Mouse (Mus musculus) NIH3T3 (cell line): Measurements from ENCODE around the gene Gm43951.

Experiments used
- DNase-seq: peaks from one replicate; pipeline ENCODE4 v3.0.0-alpha.2; 2012; ENCODE audit warnings: low read depth

Gm43951 gene

DNA sequence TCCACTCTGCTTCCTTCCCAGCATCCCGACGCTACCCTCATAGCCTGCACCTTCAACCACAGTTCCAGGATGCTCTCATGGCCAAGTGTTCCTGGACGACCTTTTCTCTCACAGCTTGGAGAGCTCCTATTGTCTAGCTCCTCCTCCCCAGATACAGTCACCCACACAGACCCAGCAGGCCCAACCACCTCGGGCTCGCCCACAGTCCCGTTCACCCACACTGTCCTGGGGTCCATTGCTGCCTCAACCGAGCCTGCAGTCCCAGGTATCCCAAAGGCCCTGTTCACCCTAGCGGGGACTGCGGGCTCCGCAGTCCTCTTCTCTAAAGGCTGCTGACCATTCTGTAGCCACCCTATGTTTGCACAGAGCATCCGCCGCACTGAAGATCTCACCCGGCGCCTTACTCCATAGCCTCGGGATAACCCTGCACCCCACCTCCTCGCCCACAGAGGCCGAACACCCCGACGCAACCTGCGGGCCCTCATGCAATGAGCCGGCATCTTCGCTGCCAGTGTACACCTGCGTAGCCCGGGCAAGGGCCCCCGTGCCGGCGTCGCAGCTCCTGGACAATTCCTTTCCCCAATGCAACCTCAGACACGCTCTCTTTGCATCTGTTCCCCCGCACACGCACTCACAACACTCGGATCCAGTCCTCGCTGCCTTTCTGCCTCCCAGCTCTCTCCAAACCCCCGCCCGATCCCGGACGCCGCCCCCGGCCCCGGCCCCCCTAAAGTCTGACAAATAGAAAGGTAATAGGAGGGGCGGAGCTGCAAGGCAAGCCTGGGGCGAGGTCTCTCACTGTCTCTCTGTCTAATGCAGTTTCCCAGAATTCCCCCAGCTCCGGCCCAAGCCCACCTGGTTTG is at the start of gene Gm43951:
TSS of gene Gm43951 (minus strand) at position 500 of the 863 bp plus-strand sequence.
- DNase-seq: peak; percentile 62

DNA sequence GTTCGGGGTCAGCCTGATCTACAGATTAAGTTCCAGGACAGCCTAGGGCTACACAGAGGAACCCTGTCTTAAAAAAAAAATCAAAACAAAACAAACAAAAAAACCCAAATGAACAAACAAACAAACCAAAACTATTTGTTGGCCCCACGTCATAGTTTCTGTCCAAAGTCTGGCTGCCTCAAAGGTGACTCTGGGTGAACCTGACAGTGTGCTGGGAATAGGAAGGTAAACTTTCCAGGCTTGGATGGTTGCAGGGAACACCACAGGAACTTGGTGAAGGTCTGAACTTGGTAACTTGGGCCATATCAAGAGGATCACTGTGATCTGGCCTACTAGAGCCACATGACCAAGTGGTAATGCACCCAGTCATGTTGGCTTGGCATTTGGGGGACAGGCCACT is 49.8 kb upstream of the Gm43951 start:
- DNase-seq: no peak

DNA sequence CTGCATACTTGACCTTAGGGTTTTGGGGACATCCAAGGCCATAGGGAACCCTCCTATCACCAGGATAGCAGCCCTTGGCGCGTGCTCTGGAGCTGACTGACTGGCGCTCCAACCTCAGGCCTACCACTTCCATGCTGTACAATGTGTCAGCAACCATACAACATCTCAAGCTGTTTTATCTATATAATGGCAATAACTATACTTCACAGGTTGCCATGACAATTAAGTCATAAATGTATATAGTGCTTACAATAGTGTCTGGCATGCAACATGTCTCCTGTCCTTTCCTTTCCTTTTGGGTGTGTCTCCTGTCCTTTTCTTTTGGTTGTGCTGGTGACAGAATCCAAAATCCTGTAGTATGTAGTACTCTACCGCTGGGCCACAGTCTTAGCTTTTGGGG is 49.0 kb upstream of the Gm43951 start:
- DNase-seq: no peak

DNA sequence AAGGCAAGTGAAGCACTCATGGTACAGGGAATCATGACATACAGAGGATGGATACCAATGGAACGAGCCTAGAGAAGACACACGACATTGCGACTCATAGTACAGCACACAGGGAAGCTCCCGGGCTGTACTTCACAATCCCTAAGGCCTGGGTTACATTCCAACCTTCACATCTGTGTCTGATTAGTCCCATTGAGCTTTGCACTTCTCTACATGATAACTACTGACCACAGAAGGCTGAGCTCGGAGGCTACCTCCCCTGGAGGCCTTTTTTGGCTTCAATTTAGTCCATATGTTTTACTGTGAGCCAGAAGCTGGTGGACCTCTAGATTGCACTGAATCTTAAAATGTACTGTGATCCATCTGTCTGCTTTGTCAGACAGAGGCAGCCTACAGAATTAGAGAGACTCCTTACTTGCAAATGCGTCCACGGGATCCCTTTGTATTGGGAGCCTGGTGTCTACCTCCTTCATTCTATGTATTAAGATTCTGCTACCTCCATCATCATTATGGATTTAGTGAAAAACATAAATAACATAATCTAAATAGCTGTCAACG is 38.6 kb upstream of the Gm43951 start:
- peak; percentile 83 for DNase-seq

GRCm38 (mm10) chr11:72240062-72240860 is 33.6 kb upstream of the Gm43951 start:
- no peak for DNase-seq

DNA sequence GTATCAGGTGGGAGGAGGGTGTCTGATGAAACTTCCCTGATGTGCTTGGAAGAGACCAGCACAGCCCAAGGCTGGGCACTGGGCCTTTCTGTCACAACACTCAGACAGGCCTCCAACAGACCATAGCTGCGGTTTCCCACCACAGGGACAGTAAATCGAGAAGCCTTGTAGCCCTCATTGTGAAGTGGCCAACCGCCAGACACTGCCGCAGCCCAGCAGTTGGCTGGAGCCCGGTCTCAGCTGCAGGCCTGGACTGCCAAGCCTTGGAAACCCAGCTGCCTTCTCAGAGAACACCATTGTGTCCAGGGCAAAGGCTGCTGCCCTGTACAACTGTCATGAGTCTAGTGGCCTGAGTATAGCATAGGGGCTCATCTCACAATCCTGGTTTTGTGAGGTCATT is 27.4 kb upstream of the Gm43951 start:
- DNase-seq: no peak

DNA sequence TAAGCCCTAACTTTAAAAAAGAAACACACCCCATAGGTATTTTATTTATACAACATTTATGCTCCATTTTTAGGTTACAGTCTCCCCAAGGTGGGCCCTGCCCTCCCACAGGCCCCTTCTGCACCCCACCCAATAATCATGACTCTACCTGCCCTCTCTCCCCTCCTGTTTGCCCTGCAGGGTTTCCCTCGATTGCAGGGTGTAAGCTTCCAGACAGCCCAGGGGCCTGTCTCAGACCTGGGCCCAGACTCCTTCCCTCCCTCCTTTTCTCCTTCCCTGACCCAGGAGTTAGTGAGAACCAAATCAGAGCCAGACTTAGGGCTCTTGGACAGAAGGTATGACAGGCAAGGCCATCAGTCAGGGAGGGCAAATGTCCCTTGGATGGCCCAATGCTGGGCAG is 26.4 kb upstream of the Gm43951 start:
- no peak for DNase-seq

DNA sequence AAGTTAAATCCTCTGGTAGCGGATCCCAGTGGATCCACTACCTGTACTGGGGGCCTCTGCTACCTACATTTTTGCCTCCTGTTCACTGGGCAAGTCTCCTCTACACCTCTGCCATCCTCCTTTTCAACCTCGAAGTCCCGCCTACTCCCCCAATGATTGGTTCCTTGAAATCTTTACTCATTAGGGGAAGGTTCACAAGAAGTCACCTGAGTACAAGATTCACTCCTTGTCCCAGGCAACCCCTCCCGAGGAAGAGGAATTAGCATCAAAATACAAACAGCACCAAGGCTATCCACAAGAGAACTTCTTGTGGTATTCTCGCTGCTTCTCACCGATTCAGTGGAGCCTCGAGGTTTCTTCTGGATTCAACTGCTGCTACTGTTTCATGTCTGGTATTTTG is 25.4 kb upstream of the Gm43951 start:
- DNase-seq: no peak

DNA sequence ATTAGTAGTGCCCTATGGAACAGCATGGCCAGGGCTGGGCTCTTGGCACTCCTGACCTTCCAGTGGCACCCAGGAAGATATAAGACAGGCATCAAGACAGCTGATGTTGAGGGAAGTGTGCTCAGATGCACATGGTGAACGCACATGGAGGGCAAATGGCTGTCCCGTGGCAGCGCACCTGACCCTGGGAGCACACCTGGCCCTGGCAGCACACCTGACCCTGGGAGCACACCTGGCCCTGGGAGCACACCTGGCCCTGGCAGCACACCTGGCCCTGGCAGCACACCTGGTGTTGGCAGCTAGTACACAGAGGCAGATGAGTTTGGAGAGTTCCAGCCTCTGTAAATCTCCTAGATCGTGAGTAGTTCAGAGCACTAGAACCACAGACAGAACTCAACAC is 21.9 kb upstream of the Gm43951 start:
- no peak for DNase-seq

GRCm38 (mm10) chr11:72226901-72227300 is 20.3 kb upstream of the Gm43951 start:
- DNase-seq: no peak

GRCm38 (mm10) chr11:72226020-72226791 is 19.6 kb upstream of the Gm43951 start:
- no peak for DNase-seq

DNA sequence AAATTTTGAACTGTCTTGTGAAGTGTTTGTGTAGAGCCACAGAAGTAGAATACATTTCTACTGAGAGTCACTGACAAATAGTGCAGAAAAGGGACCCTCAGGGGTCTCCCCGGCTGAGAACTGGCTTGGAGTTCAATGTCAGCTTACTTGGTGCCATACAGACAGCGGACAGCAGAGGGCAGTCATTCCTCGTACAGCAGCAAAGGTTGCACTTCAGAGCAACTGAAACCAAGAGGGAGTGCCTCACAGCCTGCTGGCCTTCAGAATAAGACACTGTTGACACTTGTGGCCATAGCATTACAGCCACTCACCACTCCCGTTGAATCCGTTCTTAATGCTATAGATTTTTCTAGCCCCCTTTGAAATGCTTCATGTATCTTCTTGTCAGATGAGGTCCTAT is 18.2 kb upstream of the Gm43951 start:
- peak; percentile 86 for DNase-seq

GRCm38 (mm10) chr11:72223414-72223813 is 16.8 kb upstream of the Gm43951 start:
- DNase-seq: no peak

DNA sequence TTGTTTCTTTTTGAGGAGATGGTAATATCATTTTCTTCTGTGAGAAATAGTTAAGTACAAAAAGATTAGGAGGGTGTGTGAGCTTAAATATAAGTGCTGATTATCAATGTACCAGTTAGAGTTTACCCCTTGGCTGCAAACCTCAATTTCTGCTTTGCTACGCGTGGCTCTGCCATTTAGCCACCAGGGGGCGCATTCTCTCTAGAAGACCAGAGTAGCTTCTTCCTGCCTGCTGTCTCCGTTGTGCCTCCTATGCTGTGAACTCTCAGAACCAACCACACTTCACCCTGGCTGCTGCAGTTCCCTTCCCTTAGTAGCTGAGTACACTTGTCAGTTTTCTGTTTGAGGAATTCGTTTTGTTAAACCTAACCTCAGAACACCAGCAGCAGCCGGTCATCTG is 14.6 kb upstream of the Gm43951 start:
- peak; percentile 83 for DNase-seq

GRCm38 (mm10) chr11:72217116-72217515 is 10.5 kb upstream of the Gm43951 start:
- DNase-seq: no peak

DNA sequence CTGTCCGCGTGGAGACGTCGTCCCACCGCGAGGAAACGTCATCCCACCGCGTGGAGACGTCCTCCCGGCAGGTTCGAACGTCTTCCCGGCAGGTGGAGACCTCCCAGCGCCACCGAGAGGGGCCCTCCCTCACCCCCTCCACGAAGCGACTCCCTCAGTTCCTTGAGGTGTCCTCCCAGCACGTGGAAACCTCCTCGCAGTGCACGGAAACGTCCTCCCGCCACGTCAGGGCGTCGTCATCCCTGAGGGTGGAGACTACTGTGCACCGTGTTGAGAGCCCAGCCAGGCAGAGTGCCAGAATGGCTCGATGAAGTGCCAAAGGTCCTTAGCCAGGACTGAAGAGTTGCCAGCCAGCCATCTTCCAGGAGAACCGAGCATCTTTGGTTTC is 8.8 kb upstream of the Gm43951 start, which contains the start of gene Med31:
TSS of gene Med31 (minus strand) at position 183 of the 388 bp plus-strand sequence.
- peak; percentile 64 for DNase-seq

GRCm38 (mm10) chr11:72214591-72215409 is 8.2 kb upstream of the Gm43951 start:
- peak; percentile 98 for DNase-seq

- DNase-seq: peak; percentile 10
Measured at GRCm38 (mm10) chr11:72207834-72208377, 1.3 kb upstream of the Gm43951 start.

DNA sequence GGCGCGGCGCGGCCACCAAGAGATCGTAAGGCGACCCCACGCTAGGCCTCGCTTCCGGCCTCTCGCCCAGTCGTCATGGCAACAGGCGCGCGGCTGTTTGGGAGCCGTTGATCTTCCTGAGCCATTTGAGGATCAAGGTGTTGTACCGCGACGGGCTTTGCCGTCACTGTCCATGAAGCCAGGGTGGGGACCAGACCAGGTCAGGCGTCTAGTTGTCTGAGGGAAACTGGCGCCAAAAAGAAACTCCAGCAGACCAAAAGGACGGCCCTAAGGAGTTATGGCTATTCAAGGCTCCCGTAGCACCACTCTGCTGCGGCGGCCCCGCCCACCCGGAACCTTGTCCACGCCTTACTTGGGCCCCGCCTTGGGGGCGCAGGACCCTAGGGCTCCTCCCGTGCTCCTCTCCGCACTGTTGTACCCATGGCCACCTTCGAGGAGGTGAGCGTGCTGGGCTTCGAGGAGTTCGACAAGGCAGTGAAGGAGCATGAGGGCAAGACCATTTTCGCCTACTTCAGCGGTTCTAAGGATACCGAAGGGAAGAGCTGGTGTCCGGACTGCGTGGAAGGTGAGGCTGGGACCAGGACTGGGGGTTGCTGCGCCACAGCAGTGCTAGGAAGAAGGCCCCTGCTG is 679 bp upstream of the Gm43951 start, which contains the start of the genes 4933427D14Rik and Txndc17:
TSS of gene 4933427D14Rik (minus strand) at position 256 of the 630 bp plus-strand sequence.
TSS of gene Txndc17 (plus strand) at position 344 of the 630 bp plus-strand sequence.
- DNase-seq: peak; percentile 90

DNA sequence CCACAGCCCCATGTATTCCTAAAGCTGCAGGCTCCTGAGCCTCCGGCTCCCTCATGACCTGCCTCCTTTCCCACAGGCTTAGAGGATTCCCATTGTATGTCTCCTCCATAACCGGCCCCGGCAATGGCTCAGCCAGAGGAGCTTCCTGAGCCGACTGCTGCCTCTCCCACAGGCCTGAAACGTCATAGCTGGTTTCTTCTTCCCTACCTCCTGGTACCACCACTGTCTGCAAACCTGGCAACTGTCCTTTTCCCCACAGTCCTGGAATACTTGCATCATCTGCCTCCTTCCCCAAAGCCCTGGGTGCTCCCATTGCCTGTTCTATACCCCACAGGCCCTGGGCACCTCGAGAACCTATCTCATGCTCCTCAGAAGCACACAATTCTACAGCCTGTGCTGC is 1.4 kb downstream of the Gm43951 start:
- no peak for DNase-seq
